Mouse (Mus musculus): ENCODE data around the gene Stk11. TPM values are rescaled to one million over a fixed set of nuclear protein-coding genes. Genes with fewer than 3 reads are reported as not detected.

Gene Stk11
- polyA plus RNA-seq, 1 experiment from 2014 or later: 11.7 TPM

- no peak overlapping the region for H3K4me2 ChIP-seq (replicated peaks; ENCODE audit: low read depth)
- no peak for ATAC-seq
- H3K36me3 ChIP-seq (ENCODE audit: control insufficient read depth, insufficient read depth): peaks cover 34% of the 10 kb centered on the region
- H3K27ac ChIP-seq (ENCODE audit: low read depth, low read length): no peak overlapping the region
- no peak overlapping the region for H3K4me3 ChIP-seq (ENCODE audit: low read depth, low read length)
- 81% methylated on average over 15 of the region's 15 CpGs for WGBS
- no peak overlapping the region for H3K9ac ChIP-seq (ENCODE audit: low read depth, low read length)
- no peaks in the 10 kb centered on the region for H3K4me1 ChIP-seq (replicated peaks; ENCODE audit: control insufficient read depth, insufficient read depth, low read length)
- no peaks in the 10 kb centered on the region for H3K27me3 ChIP-seq (replicated peaks; ENCODE audit: control insufficient read depth, insufficient read depth, low read length)
- no peak for TF ChIP-seq CTCF (IDR thresholded peaks at IDR 0.05; ENCODE audit: low read depth)
- no peaks in the 10 kb centered on the region for H3K9me3 ChIP-seq (ENCODE audit: control insufficient read depth)
These were observed 55.6 kb downstream of the Stk11 start for GRCm38 (mm10) chr10:80171252-80171651.

GRCm38 (mm10) chr10:80171760-80172526 is 56.3 kb downstream of the Stk11 start:
- H3K9ac ChIP-seq (ENCODE audit: low read depth, low read length): peak overlapping the region; percentile 24; the same call in 1 of the 2 replicates
- peak overlapping the region; percentile 63 for H3K4me2 ChIP-seq (replicated peaks; ENCODE audit: low read depth)
- no peaks in the 10 kb centered on the region for H3K9me3 ChIP-seq (ENCODE audit: control insufficient read depth)
- peaks cover 34% of the 10 kb centered on the region for H3K36me3 ChIP-seq (ENCODE audit: control insufficient read depth, insufficient read depth)
- H3K4me1 ChIP-seq (replicated peaks; ENCODE audit: control insufficient read depth, insufficient read depth, low read length): no peaks in the 10 kb centered on the region
- no peak for TF ChIP-seq CTCF (IDR thresholded peaks at IDR 0.05; ENCODE audit: low read depth)
- peak overlapping the region; percentile 83 for H3K27ac ChIP-seq (ENCODE audit: low read depth, low read length)
- no peak for ATAC-seq
- WGBS: 85% methylated on average over 45 of the region's 45 CpGs
- no peaks in the 10 kb centered on the region for H3K27me3 ChIP-seq (replicated peaks; ENCODE audit: control insufficient read depth, insufficient read depth, low read length)
- no peak overlapping the region; the same call in 1 of the 2 replicates for H3K4me3 ChIP-seq (ENCODE audit: low read depth, low read length)

GRCm38 (mm10) chr10:80172527-80173292 is 57.1 kb downstream of the Stk11 start, which contains the start of gene 1600002K03Rik:
1600002K03Rik (plus strand) TSS chr10:80172944.
- peaks cover 34% of the 10 kb centered on the region for H3K36me3 ChIP-seq (ENCODE audit: control insufficient read depth, insufficient read depth)
- no peak for TF ChIP-seq CTCF (IDR thresholded peaks at IDR 0.05; ENCODE audit: low read depth)
- H3K4me1 ChIP-seq (replicated peaks; ENCODE audit: control insufficient read depth, insufficient read depth, low read length): no peaks in the 10 kb centered on the region
- whole genome bisulfite sequencing: 7% methylated on average over 35 of the region's 35 CpGs
- peak within 1 kb of the TSS; percentile 45 for H3K4me3 ChIP-seq (ENCODE audit: low read depth, low read length)
- H3K27ac ChIP-seq (ENCODE audit: low read depth, low read length): peak within 1 kb of the TSS; percentile 83
- H3K27me3 ChIP-seq (replicated peaks; ENCODE audit: control insufficient read depth, insufficient read depth, low read length): no peaks in the 10 kb centered on the region
- H3K9me3 ChIP-seq (ENCODE audit: control insufficient read depth): no peaks in the 10 kb centered on the region
- ATAC-seq: peak; percentile 68
- H3K9ac ChIP-seq (ENCODE audit: low read depth, low read length): peak within 1 kb of the TSS; percentile 24
- peak within 1 kb of the TSS; percentile 63 for H3K4me2 ChIP-seq (replicated peaks; ENCODE audit: low read depth)

GRCm38 (mm10) chr10:80173358-80173757 is 57.8 kb downstream of the Stk11 start:
- no peak overlapping the region for H3K9ac ChIP-seq (ENCODE audit: low read depth, low read length)
- H3K36me3 ChIP-seq (ENCODE audit: control insufficient read depth, insufficient read depth): peaks cover 34% of the 10 kb centered on the region
- ATAC-seq: no peak
- peak overlapping the region; percentile 45 for H3K4me3 ChIP-seq (ENCODE audit: low read depth, low read length)
- no peak for TF ChIP-seq CTCF (IDR thresholded peaks at IDR 0.05; ENCODE audit: low read depth)
- H3K27ac ChIP-seq (ENCODE audit: low read depth, low read length): peak overlapping the region; percentile 83; the same call in 1 of the 2 replicates
- H3K9me3 ChIP-seq (ENCODE audit: control insufficient read depth): no peaks in the 10 kb centered on the region
- no peaks in the 10 kb centered on the region for H3K4me1 ChIP-seq (replicated peaks; ENCODE audit: control insufficient read depth, insufficient read depth, low read length)
- no peaks in the 10 kb centered on the region for H3K27me3 ChIP-seq (replicated peaks; ENCODE audit: control insufficient read depth, insufficient read depth, low read length)
- 9% methylated on average over 11 of the region's 11 CpGs for WGBS
- H3K4me2 ChIP-seq (replicated peaks; ENCODE audit: low read depth): peak overlapping the region; percentile 63

- H3K4me3 ChIP-seq (ENCODE audit: low read depth, low read length): no peak overlapping the region
- WGBS: 87% methylated on average over 10 of the region's 10 CpGs
- H3K4me2 ChIP-seq (replicated peaks; ENCODE audit: low read depth): no peak overlapping the region
- no peak overlapping the region for H3K27ac ChIP-seq (ENCODE audit: low read depth, low read length)
- no peak overlapping the region for H3K9ac ChIP-seq (ENCODE audit: low read depth, low read length)
- H3K4me1 ChIP-seq (replicated peaks; ENCODE audit: control insufficient read depth, insufficient read depth, low read length): no peaks in the 10 kb centered on the region
- ATAC-seq: no peak
- peaks cover 34% of the 10 kb centered on the region for H3K36me3 ChIP-seq (ENCODE audit: control insufficient read depth, insufficient read depth)
- no peak for TF ChIP-seq CTCF (IDR thresholded peaks at IDR 0.05; ENCODE audit: low read depth)
- no peaks in the 10 kb centered on the region for H3K9me3 ChIP-seq (ENCODE audit: control insufficient read depth)
- no peaks in the 10 kb centered on the region for H3K27me3 ChIP-seq (replicated peaks; ENCODE audit: control insufficient read depth, insufficient read depth, low read length)
These were observed 58.5 kb downstream of the Stk11 start for GRCm38 (mm10) chr10:80173955-80174640.

- Histone ChIP-seq H3K27me3 (replicated peaks; ENCODE audit: control insufficient read depth, insufficient read depth, low read length) (no peaks in the 10 kb centered on the region), H3K9me3 (ENCODE audit: control insufficient read depth) (no peaks in the 10 kb centered on the region), H3K4me3 (ENCODE audit: low read depth, low read length) (no peak overlapping the region), H3K9ac (ENCODE audit: low read depth, low read length) (no peak overlapping the region), H3K4me2 (replicated peaks; ENCODE audit: low read depth) (no peak overlapping the region), H3K4me1 (replicated peaks; ENCODE audit: control insufficient read depth, insufficient read depth, low read length) (no peaks in the 10 kb centered on the region), H3K27ac (ENCODE audit: low read depth, low read length) (no peak overlapping the region), H3K36me3 (ENCODE audit: control insufficient read depth, insufficient read depth) (peaks cover 28% of the 10 kb centered on the region)
- 42% methylated on average over 2 of the region's 2 CpGs for WGBS
- no peak for ATAC-seq
- peak; percentile 72 for TF ChIP-seq CTCF (IDR thresholded peaks at IDR 0.05; ENCODE audit: low read depth)
These were observed 59.1 kb downstream of the Stk11 start for GRCm38 (mm10) chr10:80174705-80175104.
